Comparison of ENCODE assay signal across 19 mouse cellular contexts in the genomic region with DNA sequence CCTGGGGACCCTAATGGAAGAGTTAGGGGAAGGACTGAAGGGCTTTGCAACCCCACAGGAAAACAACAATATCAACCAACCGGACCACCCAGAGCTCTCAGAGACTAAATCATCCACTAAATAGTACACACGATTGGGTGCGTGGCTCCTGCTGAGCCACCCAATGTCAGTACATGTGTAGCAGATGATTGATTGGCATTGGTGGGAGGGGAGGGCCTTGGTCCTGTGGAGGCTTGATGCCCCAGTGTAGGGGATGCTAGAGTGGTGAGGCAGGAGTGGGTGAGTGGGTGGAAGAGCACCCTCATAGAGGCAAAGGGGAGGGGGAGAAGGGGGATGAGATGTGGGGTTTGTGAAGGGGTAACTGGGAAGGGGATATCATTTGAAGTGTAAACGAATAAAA. TPM values are rescaled to one million over a fixed set of nuclear protein-coding genes. Genes with fewer than 3 reads are reported as not detected.
"Had no signal": no experiment of that assay in that cellular context is flagged by ENCODE, and none has a peak within 500 bp of the region (broad histone marks: within the 10 kb centered on the region; RNA-seq: fewer than 3 reads in every experiment).

No protein-coding gene starts in this region.

- ATAC-seq: liver, postnatal 0 days; lung, postnatal 0 days; midbrain, embryonic 13.5 days; midbrain, embryonic 15.5 days had no signal

- H3K9me3 ChIP-seq: lung, embryonic 15.5 days; megakaryocyte, embryonic 14.5 days; midbrain, embryonic 13.5 days; midbrain, embryonic 15.5 days; neural tube, embryonic 12.5 days; stomach, embryonic 15.5 days had no signal

- DNase-seq: liver, postnatal 0 days; lung, adult 2 months; lung, postnatal 14 days; lung, postnatal 36 days; right cerebral cortex, postnatal 25 days; thymus, adult 2 months; thymus, postnatal 25 days had no signal

- H3K4me3 ChIP-seq: lung, embryonic 15.5 days; megakaryocyte, embryonic 14.5 days; midbrain, embryonic 13.5 days; midbrain, embryonic 15.5 days; neural tube, embryonic 12.5 days; stomach, embryonic 15.5 days had no signal

- H3K9ac ChIP-seq: liver, postnatal 0 days; lung, embryonic 15.5 days; midbrain, embryonic 13.5 days; midbrain, embryonic 15.5 days; neural tube, embryonic 12.5 days; stomach, embryonic 15.5 days had no signal

- H3K4me1 ChIP-seq: lung, embryonic 15.5 days; megakaryocyte, embryonic 14.5 days; midbrain, embryonic 13.5 days; midbrain, embryonic 15.5 days; neural tube, embryonic 12.5 days; stomach, embryonic 15.5 days had no signal

- H3K4me2 ChIP-seq: lung, embryonic 15.5 days; midbrain, embryonic 11.5 days; midbrain, embryonic 13.5 days; midbrain, embryonic 15.5 days; neural tube, embryonic 12.5 days; stomach, embryonic 15.5 days had no signal

- H3K27ac ChIP-seq: lung, embryonic 15.5 days; macrophage; midbrain, embryonic 13.5 days; midbrain, embryonic 15.5 days; neural tube, embryonic 12.5 days; stomach, embryonic 15.5 days; stomach, postnatal 0 days had no signal

- H3K36me3 ChIP-seq: midbrain, embryonic 15.5 days; stomach, embryonic 15.5 days had no signal

- H3K27me3 ChIP-seq: lung, embryonic 15.5 days; midbrain, embryonic 13.5 days; midbrain, embryonic 15.5 days; neural tube, embryonic 12.5 days; stomach, embryonic 15.5 days had no signal

RNA-seq across cellular contexts. Expression of a gene that starts 31.6 kb away (rescaled TPM):
- total RNA-seq: monocyte, adult 5-6 weeks; neutrophil, adult 5-6 weeks had no signal
- polyA plus RNA-seq: liver, postnatal 0 days; macrophage had no signal
